Mouse (Mus musculus): ENCODE measurements at regions not wholly inside any gene's neighbourhood (a gene's known extent, or its start where the extent isn't known, plus 50 kb on each side); places are given as distances from the start of the nearest gene placed in this dataset.

DNA sequence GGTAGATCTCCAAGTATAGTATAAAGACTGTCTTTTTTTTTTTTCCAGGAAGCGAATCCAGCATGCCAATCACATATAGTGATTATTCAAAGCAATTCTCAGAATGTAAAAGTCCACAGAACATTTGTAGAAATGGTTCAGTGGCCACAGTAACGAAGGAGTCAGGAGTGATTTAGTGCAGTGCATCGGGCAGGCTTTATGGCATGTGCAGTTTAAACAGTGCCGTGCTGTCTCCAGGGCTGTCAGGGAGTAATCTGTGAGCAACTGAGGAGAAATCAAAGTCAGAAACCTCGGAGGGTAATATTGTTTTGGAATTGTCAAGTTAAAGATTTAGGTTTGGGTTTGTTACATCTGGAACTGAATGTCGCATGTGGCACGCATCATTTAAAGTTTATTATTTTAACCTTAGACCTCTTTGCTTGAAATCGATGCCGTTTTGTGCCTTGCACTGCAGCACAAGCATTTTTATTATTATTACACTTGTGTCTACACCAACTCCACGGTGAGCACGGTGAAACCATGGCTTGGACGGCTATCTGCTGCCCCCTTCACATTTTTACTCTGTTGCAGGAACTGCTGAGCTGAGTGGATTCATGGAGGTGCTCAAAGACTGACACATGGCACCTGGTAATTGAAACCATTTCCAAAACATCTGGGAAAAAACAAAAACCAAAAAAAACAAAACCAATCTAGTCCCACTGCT is 65.0 kb downstream of the Mterf1b start:
- no peak overlapping the region for H3K4me2 ChIP-seq (ENCODE audit: insufficient read depth, low read depth, poor library complexity, severe bottlenecking)
- in situ Hi-C loops (cut with MboI; ENCODE audit: low pct_ligation_motif_present, low pct_unique_long_range_greater_than_20kb, low sequenced_read_pairs): loop anchor here (25.0 kb wide), 1 partner anchor 655 kb away; no protein-coding TSS in a partner anchor
- H3K9me3 ChIP-seq (replicated peaks; ENCODE audit: low read length): no peaks in the 10 kb centered on the region
- no peak for DNase-seq (ENCODE audit: extremely low read depth)
- TF ChIP-seq RAD21 (IDR thresholded peaks at IDR 0.05; ENCODE audit: low read depth, low read length) (peak; percentile 30), TBP (conservative IDR thresholded peaks at IDR 0.05; ENCODE audit: low read depth, low read length) (no peak), CTCF (conservative IDR thresholded peaks at IDR 0.05 in 1 of 2, IDR thresholded peaks at IDR 0.05 in 1 of 2; ENCODE audit: low read depth in 2 of 2, low read length in 2 of 2) (peak in 1 of 2 experiments; percentile 30; a peak in 2 of 4 replicates)
- no peaks in the 10 kb centered on the region for H3K27me3 ChIP-seq (replicated peaks)
- no peaks in the 10 kb centered on the region for H3K36me3 ChIP-seq (replicated peaks in 1 of 2; ENCODE audit: control insufficient read depth in 1 of 2, insufficient read depth in 1 of 2, low read length in 1 of 2)
- no peak overlapping the region for H3K9ac ChIP-seq (ENCODE audit: insufficient read depth, low read depth)
- H3K79me2 ChIP-seq (replicated peaks; ENCODE audit: control insufficient read depth, extremely low read depth, insufficient read depth, poor library complexity, severe bottlenecking): no peaks in the 10 kb centered on the region
- dilution Hi-C loops (cut with MboI; ENCODE audit: extremely low pct_ligation_motif_present, extremely low pct_unique_long_range_greater_than_20kb, low sequenced_read_pairs): no loop called here
- no peak overlapping the region for H3K4me3 ChIP-seq (replicated peaks in 1 of 3; ENCODE audit: low read depth in 2 of 3, low read length in 2 of 3, poor library complexity in 1 of 3)
- H3K4me1 ChIP-seq (ENCODE audit: control insufficient read depth in 1 of 2, insufficient read depth in 2 of 2): no peaks in the 10 kb centered on the region
- no peak overlapping the region for H3K27ac ChIP-seq (ENCODE audit: insufficient read depth, low read depth)

DNA sequence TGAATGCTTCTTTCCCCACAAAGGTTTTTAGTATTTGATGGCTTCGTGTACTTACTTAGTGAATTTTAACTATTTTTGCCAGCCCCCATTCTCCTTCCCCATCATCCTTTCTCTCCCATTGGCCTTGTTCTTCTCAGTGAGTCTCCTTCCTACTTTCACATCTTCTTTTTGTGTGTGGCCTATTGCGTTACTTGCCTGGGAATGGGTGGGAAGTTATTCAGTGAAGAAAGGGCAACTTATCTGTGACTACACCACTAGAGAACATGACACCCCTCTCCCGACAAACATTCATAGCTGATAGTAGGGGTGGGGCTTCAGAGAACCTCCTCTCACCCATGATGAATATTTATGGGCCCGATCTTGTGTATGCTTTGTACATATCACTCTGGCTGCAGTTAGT is 67.1 kb downstream of the Mterf1b start:
- no peaks in the 10 kb centered on the region for H3K79me2 ChIP-seq (replicated peaks; ENCODE audit: control insufficient read depth, extremely low read depth, insufficient read depth, poor library complexity, severe bottlenecking)
- no peaks in the 10 kb centered on the region for H3K36me3 ChIP-seq (replicated peaks in 1 of 2; ENCODE audit: control insufficient read depth in 1 of 2, insufficient read depth in 1 of 2, low read length in 1 of 2)
- no peak for DNase-seq (ENCODE audit: extremely low read depth)
- no peaks in the 10 kb centered on the region for H3K9me3 ChIP-seq (replicated peaks; ENCODE audit: low read length)
- H3K27me3 ChIP-seq (replicated peaks): no peaks in the 10 kb centered on the region
- H3K9ac ChIP-seq (ENCODE audit: insufficient read depth, low read depth): no peak overlapping the region
- H3K4me1 ChIP-seq (ENCODE audit: control insufficient read depth in 1 of 2, insufficient read depth in 2 of 2): no peaks in the 10 kb centered on the region
- dilution Hi-C loops (cut with MboI; ENCODE audit: extremely low pct_ligation_motif_present, extremely low pct_unique_long_range_greater_than_20kb, low sequenced_read_pairs): no loop called here
- H3K27ac ChIP-seq (ENCODE audit: insufficient read depth, low read depth): no peak overlapping the region
- in situ Hi-C loops (cut with MboI; ENCODE audit: low pct_ligation_motif_present, low pct_unique_long_range_greater_than_20kb, low sequenced_read_pairs): loop anchor here (25.0 kb wide), 1 partner anchor 653 kb away; no protein-coding TSS in a partner anchor
- TF ChIP-seq ELF1 (IDR thresholded peaks at IDR 0.05; ENCODE audit: low read depth, low read length): no peak
- no peak for TF ChIP-seq USF2 (conservative IDR thresholded peaks at IDR 0.05; ENCODE audit: low read depth, low read length)
- no peak for TF ChIP-seq KAT2A (IDR thresholded peaks at IDR 0.05; ENCODE audit: insufficient replicate concordance, low read length)
- TF ChIP-seq ETS1 (conservative IDR thresholded peaks at IDR 0.05; ENCODE audit: low read depth, low read length): no peak
- no peak for TF ChIP-seq GABPA (IDR thresholded peaks at IDR 0.05; ENCODE audit: insufficient replicate concordance, low read depth, low read length)
- no peak for TF ChIP-seq ZMIZ1 (IDR thresholded peaks at IDR 0.05; ENCODE audit: low read depth, low read length)
- no peak for TF ChIP-seq SMC3 (IDR thresholded peaks at IDR 0.05; ENCODE audit: low read depth, low read length)
- no peak for TF ChIP-seq POLR2AphosphoS2 (IDR thresholded peaks at IDR 0.05; ENCODE audit: low read depth, low read length)
- no peak for TF ChIP-seq MXI1 (IDR thresholded peaks at IDR 0.05; ENCODE audit: low read depth, low read length)
- TF ChIP-seq MAX (IDR thresholded peaks at IDR 0.05; ENCODE audit: low read length): no peak
- no peak for TF ChIP-seq CHD2 (IDR thresholded peaks at IDR 0.05; ENCODE audit: low read length)
- no peak for TF ChIP-seq JUND (conservative IDR thresholded peaks at IDR 0.05; ENCODE audit: low read depth, low read length)
- no peak for TF ChIP-seq CHD1 (IDR thresholded peaks at IDR 0.05; ENCODE audit: low read depth, low read length)
- TF ChIP-seq SIN3A (IDR thresholded peaks at IDR 0.05; ENCODE audit: low read length): no peak
- no peak for TF ChIP-seq ZKSCAN1 (IDR thresholded peaks at IDR 0.05; ENCODE audit: borderline replicate concordance, low read depth, low read length)
- TF ChIP-seq MEF2A (IDR thresholded peaks at IDR 0.05; ENCODE audit: borderline replicate concordance, low read depth, low read length): no peak
- H3K4me3 ChIP-seq (replicated peaks in 1 of 3; ENCODE audit: low read depth in 2 of 3, low read length in 2 of 3, poor library complexity in 1 of 3): no peak overlapping the region
- H3K4me2 ChIP-seq (ENCODE audit: insufficient read depth, low read depth, poor library complexity, severe bottlenecking): no peak overlapping the region

Measured in CH12.LX (cell line).